Mouse (Mus musculus) bone marrow, adult 2 months (tissue): ENCODE measurements around the gene Aar2.

ENCODE experiments used
- CTCF ChIP-seq: fragments of 200-500 bp; IDR thresholded peaks from 2 replicates; pipeline ENCODE4 v1.5.1; 2011; ENCODE audit warnings: low read length, control low read depth; ENCODE audit not compliant: control insufficient read depth, insufficient read depth
- POLR2A ChIP-seq: fragments of 200-500 bp; IDR thresholded peaks from 2 replicates; pipeline ENCODE4 v1.6.1; 2011; ENCODE audit warnings: low read depth, mild to moderate bottlenecking, control low read depth, low read length, borderline replicate concordance; ENCODE audit not compliant: control insufficient read depth

DNA sequence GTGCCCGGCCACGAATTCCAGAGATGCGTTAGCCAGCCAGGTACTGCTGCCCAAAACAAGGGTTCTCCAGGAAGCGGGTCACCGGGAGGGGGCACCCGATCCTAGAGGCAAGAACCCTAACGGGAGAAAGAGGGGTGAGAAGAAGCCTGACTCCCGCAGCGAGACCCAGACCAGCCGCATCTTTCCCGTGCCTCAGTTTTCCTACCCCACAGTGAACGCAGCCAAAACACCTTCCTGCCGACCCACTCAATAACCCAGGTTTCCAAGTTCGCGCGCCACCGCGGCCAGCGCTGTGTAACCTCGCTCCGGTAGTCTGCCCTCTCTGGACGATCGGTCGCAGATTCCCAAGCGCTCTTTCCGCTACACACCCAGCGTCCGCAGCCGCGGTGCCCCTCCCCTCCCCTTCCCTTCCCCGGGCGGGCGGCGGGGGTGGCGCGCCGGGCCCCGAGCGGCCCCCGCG, 65.7 kb downstream of the Aar2 start:
- TF ChIP-seq CTCF, result no peak
- no peak for TF ChIP-seq POLR2A
